Mouse (Mus musculus): ENCODE results near the gene Bfsp2. TPM values are rescaled to one million over a fixed set of nuclear protein-coding genes. Genes with fewer than 3 reads are reported as not detected.

Bfsp2 gene
- polyA plus RNA-seq, 1 experiment from 2014 or later = 1.2 TPM

DNA sequence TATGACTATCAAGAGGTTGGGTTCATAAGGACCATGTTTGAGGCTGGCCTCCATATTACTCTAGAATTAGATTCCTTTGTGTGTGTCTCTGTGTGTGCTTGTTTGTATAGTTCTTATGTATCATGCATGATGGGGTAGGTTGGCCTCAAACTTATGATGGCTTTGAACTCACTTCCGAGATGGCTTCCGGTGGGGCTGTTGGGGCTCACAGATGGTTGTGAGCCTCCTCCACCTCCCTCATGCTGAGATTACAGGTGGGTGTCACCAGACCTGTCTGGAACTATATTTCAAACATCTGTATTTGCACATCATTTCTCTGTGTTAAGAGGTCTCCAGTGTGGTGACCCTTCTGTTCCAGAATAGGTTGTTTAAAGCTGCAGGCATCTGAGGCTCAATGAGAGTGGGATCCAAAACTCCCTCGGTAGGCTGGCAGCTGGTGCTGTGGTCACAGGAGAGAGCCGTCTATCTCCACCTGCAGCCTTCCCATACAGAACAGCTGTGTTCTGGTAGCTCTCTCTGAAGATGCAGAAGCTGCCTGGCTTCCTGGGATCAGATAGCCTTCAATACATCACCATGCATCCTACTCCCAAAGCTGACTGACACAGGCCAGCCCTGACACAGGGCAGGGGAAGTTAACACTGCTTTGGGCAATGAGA is 96.0 kb downstream of the Bfsp2 start:
- Histone ChIP-seq H3K36me3 (no peaks in the 10 kb centered on the region), H3K9ac (replicated peaks) (no peak overlapping the region), H3K9me3 (no peaks in the 10 kb centered on the region), H3K27ac (no peak overlapping the region), H3K4me1 (replicated peaks) (peaks cover 18% of the 10 kb centered on the region), H3K4me3 (replicated peaks) (no peak overlapping the region), H3K4me2 (no peak overlapping the region), H3K27me3 (peaks cover 17% of the 10 kb centered on the region)
- WGBS = 68% methylated on average over 4 of the region's 4 CpGs
- no peak for ATAC-seq (ENCODE audit: insufficient number of reproducible peaks, insufficient read depth, low FRiP score, low TSS enrichment, low read depth)

DNA sequence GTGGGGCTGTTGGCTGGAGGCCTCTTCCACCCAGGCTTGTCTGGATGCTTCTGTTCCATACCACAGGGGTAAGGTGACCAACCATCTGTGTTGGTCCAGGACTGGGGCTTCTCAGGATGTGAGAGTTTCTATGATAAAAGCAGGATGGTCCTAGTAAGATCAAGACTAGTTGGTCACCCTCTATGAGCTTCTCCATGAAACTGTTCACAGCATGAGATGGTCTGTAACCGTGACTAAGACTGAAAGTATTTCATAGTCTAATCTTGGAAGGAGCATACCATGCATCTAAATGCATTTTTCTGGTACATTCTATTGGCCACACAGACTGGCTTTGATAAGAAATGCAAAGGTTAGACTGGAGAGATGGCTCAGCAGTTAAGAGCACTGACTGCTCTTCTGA is 96.6 kb downstream of the Bfsp2 start:
- peaks cover 17% of the 10 kb centered on the region for H3K27me3 ChIP-seq
- H3K4me1 ChIP-seq (replicated peaks) = peaks cover 18% of the 10 kb centered on the region
- ATAC-seq (ENCODE audit: insufficient number of reproducible peaks, insufficient read depth, low FRiP score, low TSS enrichment, low read depth) = no peak
- H3K4me3 ChIP-seq (replicated peaks) = no peak overlapping the region
- H3K4me2 ChIP-seq = no peak overlapping the region
- no peak overlapping the region for H3K9ac ChIP-seq (replicated peaks)
- no peaks in the 10 kb centered on the region for H3K9me3 ChIP-seq
- no peak overlapping the region for H3K27ac ChIP-seq
- H3K36me3 ChIP-seq = no peaks in the 10 kb centered on the region
- WGBS = 87% methylated on average over 1 of the region's 1 CpGs

GRCm38 (mm10) chr9:103382989-103383388 is 97.2 kb downstream of the Bfsp2 start:
- peaks cover 17% of the 10 kb centered on the region for H3K27me3 ChIP-seq
- H3K9me3 ChIP-seq = no peaks in the 10 kb centered on the region
- WGBS = 54% methylated on average over 6 of the region's 6 CpGs
- no peak overlapping the region for H3K4me3 ChIP-seq (replicated peaks)
- no peak for ATAC-seq (ENCODE audit: insufficient number of reproducible peaks, insufficient read depth, low FRiP score, low TSS enrichment, low read depth)
- peaks cover 17% of the 10 kb centered on the region for H3K4me1 ChIP-seq (replicated peaks)
- no peak overlapping the region for H3K4me2 ChIP-seq
- no peak overlapping the region for H3K9ac ChIP-seq (replicated peaks)
- H3K36me3 ChIP-seq = no peaks in the 10 kb centered on the region
- no peak overlapping the region for H3K27ac ChIP-seq

GRCm38 (mm10) chr9:103380566-103380965 is 99.7 kb downstream of the Bfsp2 start:
- no peaks in the 10 kb centered on the region for H3K36me3 ChIP-seq
- no peak overlapping the region for H3K9ac ChIP-seq (replicated peaks)
- H3K4me2 ChIP-seq = no peak overlapping the region
- 0 out of 2 replicates have a peak, but pooled peaks cover 2% of the 10 kb centered on the region for H3K4me1 ChIP-seq (replicated peaks)
- ATAC-seq (ENCODE audit: insufficient number of reproducible peaks, insufficient read depth, low FRiP score, low TSS enrichment, low read depth) = no peak
- no peak overlapping the region for H3K4me3 ChIP-seq (replicated peaks)
- WGBS = 91% methylated on average over 4 of the region's 4 CpGs
- H3K27ac ChIP-seq = no peak overlapping the region
- peaks cover 7% of the 10 kb centered on the region for H3K27me3 ChIP-seq
- no peaks in the 10 kb centered on the region for H3K9me3 ChIP-seq

DNA sequence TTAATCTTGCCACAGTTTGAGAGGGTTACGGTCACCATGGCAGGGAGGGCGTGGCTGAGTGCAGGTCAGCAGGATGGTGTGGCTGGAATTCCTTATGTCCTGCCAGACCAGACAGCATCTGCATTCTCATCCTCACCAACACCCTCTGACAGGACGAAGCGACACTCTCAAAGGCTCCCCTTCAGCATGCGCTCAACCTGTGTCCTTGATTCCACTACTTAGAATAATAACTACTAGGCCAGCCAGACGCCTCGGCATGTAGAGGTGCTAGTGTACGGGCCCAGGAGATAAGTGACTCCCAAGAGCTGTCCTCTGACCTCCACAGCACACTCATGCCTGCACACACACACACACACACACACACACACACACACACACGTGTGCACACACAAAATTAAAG is 101.0 kb downstream of the Bfsp2 start:
- Histone ChIP-seq H3K36me3 (no peaks in the 10 kb centered on the region), H3K27ac (no peak overlapping the region), H3K4me1 (replicated peaks) (0 out of 2 replicates have a peak, but pooled peaks cover 2% of the 10 kb centered on the region), H3K4me2 (no peak overlapping the region), H3K27me3 (peaks cover 7% of the 10 kb centered on the region), H3K4me3 (replicated peaks) (no peak overlapping the region), H3K9ac (replicated peaks) (no peak overlapping the region), H3K9me3 (no peaks in the 10 kb centered on the region)
- no peak for ATAC-seq (ENCODE audit: insufficient number of reproducible peaks, insufficient read depth, low FRiP score, low TSS enrichment, low read depth)
- WGBS = 65% methylated on average over 9 of the region's 9 CpGs

DNA sequence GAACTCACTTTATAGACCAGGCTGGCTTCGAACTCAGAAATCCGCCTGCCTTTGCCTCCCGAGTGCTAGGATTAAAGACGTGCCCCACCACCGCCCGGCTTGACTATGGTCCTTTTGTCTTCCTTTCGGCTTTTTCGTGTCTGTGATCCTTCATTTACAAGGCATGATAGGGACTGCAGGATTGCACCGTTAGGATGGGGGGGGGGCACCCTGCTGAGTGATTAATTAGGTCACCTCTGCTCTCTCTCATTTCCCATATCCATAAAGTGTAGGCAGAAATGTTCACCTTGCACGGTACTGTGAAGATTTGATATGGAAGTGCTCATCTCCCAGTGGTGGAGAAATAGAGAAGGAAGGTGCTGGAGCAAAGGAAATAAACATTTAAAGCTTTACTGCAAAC is 101.5 kb downstream of the Bfsp2 start:
- ATAC-seq (ENCODE audit: insufficient number of reproducible peaks, insufficient read depth, low FRiP score, low TSS enrichment, low read depth) = no peak
- H3K9ac ChIP-seq (replicated peaks) = no peak overlapping the region
- no peak overlapping the region for H3K4me3 ChIP-seq (replicated peaks)
- 63% methylated on average over 10 of the region's 10 CpGs for WGBS
- H3K27ac ChIP-seq = no peak overlapping the region
- H3K4me2 ChIP-seq = no peak overlapping the region
- 0 out of 2 replicates have a peak, but pooled peaks cover 2% of the 10 kb centered on the region for H3K4me1 ChIP-seq (replicated peaks)
- H3K27me3 ChIP-seq = peaks cover 7% of the 10 kb centered on the region
- H3K36me3 ChIP-seq = no peaks in the 10 kb centered on the region
- no peaks in the 10 kb centered on the region for H3K9me3 ChIP-seq

- H3K27me3 ChIP-seq = no peaks in the 10 kb centered on the region
- ATAC-seq (ENCODE audit: insufficient number of reproducible peaks, insufficient read depth, low FRiP score, low TSS enrichment, low read depth) = no peak; the same call in 1 of the 2 replicates
Observed at GRCm38 (mm10) chr9:103376346-103377320, 103.6 kb downstream of the Bfsp2 start.

More at GRCm38 (mm10) chr9:103376346-103377320, 103.6 kb downstream of the Bfsp2 start:
- no peaks in the 10 kb centered on the region for H3K9me3 ChIP-seq
- H3K4me3 ChIP-seq (replicated peaks) = no peak overlapping the region
- WGBS = 64% methylated on average over 7 of the region's 7 CpGs
- H3K4me1 ChIP-seq (replicated peaks) = no peaks in the 10 kb centered on the region
- H3K36me3 ChIP-seq = no peaks in the 10 kb centered on the region
- H3K4me2 ChIP-seq = no peak overlapping the region
- H3K9ac ChIP-seq (replicated peaks) = no peak overlapping the region
- H3K27ac ChIP-seq = peak overlapping the region; percentile 50

Other genes starting within 250 kb of the Bfsp2 start
- gene Trf, start 250.0 kb downstream of the Bfsp2 start, polyA plus RNA-seq (2016; fragmentation: Nextera tagmentation; extraction: Ambion mirVana) = 7.9 and 13.0 TPM in 2 replicates
- 3.8 and 4.0 TPM in 2 replicates for gene 1300017J02Rik, start 175.3 kb downstream of the Bfsp2 start, polyA plus RNA-seq (2016; fragmentation: Nextera tagmentation; extraction: Ambion mirVana)
- 94.8 and 96.0 TPM in 2 replicates for gene Topbp1, start 175.2 kb downstream of the Bfsp2 start, polyA plus RNA-seq (2016; fragmentation: Nextera tagmentation; extraction: Ambion mirVana)
- 109 and 114 TPM in 2 replicates for gene Cdv3, start 114.6 kb downstream of the Bfsp2 start, polyA plus RNA-seq (2016; fragmentation: Nextera tagmentation; extraction: Ambion mirVana)

Measured in limb, embryonic 12.5 days (tissue).